Mouse (Mus musculus) midbrain, postnatal 0 days (tissue): Measurements from ENCODE around the gene Csnk1d. TPM values are rescaled to one million over a fixed set of nuclear protein-coding genes. Genes with fewer than 3 reads are reported as not detected.

Experiments
- ATAC-seq: fragments of 200-750 bp; cut with Nextera tagmentation; 2 replicates; pipeline ENCODE4 v1.8.0; 2017; ENCODE audit warnings: moderate number of reproducible peaks, mild to moderate bottlenecking, moderate TSS enrichment, moderate library complexity; ENCODE audit not compliant: low FRiP score
- DNase-seq: peaks from one replicate; pipeline ENCODE4 v3.0.0-alpha.2; 2015; ENCODE audit warnings: low spot score
- H3K27ac ChIP-seq: fragments of 300-500 bp; sonication (generic); 2 replicates; pipeline ENCODE4 v1.5.1; 2014; ENCODE audit warnings: low read depth, mild to moderate bottlenecking, low read length, mixed read lengths
- H3K27me3 ChIP-seq: fragments of 300-500 bp; sonication (generic); 2 replicates; pipeline ENCODE4 v1.6.1; 2014; ENCODE audit warnings: low read length, control low read depth, mixed read lengths; ENCODE audit not compliant: insufficient read depth
- H3K36me3 ChIP-seq: fragments of 300-500 bp; sonication (generic); 2 replicates; pipeline ENCODE4 v1.6.1; 2014; ENCODE audit warnings: low read length, control low read depth, mixed read lengths; ENCODE audit not compliant: insufficient read depth
- H3K4me1 ChIP-seq: fragments of 300-500 bp; sonication (generic); 2 replicates; pipeline ENCODE4 v1.6.1; 2014; ENCODE audit warnings: mild to moderate bottlenecking, control low read depth, antibody characterized with exemption, low read length, mixed read lengths; ENCODE audit not compliant: insufficient read depth
- H3K4me2 ChIP-seq: fragments of 300-500 bp; sonication (generic); 2 replicates; pipeline ENCODE4 v1.6.1; 2014; ENCODE audit warnings: low read depth, mild to moderate bottlenecking, low read length, mixed read lengths; ENCODE audit not compliant: poor library complexity, severe bottlenecking
- H3K4me3 ChIP-seq: fragments of 300-500 bp; sonication (generic); 2 replicates; pipeline ENCODE4 v1.5.1; 2014; ENCODE audit warnings: low read depth, mild to moderate bottlenecking, low read length, moderate library complexity
- H3K9ac ChIP-seq: fragments of 300-500 bp; sonication (generic); replicated peaks from 2 replicates; pipeline ENCODE4 v1.6.1; 2014; ENCODE audit warnings: mild to moderate bottlenecking, low read length, moderate library complexity, mixed read lengths; ENCODE audit not compliant: poor library complexity, severe bottlenecking
- H3K9me3 ChIP-seq: fragments of 300-500 bp; sonication (generic); 2 replicates; pipeline ENCODE4 v1.6.1; 2016; ENCODE audit warnings: low read length, control low read depth
- CTCF ChIP-seq: IDR thresholded peaks from 2 replicates; pipeline ENCODE4 v1.5.1; 2016; ENCODE audit warnings: antibody characterized with exemption, mild to moderate bottlenecking
- WGBS: fragments of 180-500 bp; shearing (Covaris S2); extraction: QIAGEN DNeasy Blood & Tissue Kit; methylation state at CpG from one replicate; pipeline ENCODE4 v1.1.7; 2014; 5-methylcytosine and 5-hydroxymethylcytosine counted together
- polyA plus RNA-seq: library from polyadenylated mRNA; unstranded; fragments of >200 nt; fragmentation: Nextera tagmentation; extraction: Ambion mirVana; gene quantifications from 2 replicates; pipeline ENCODE4 v1.2.1, GENCODE M21; 2015
- total RNA-seq: library from RNA; depleted of rRNA; stranded (reverse); fragments of >200 nt; gene quantifications from 2 replicates; pipeline ENCODE4 v1.2.3, GENCODE M21; 2014; rRNA removed

Csnk1d gene
- total and polyA plus RNA-seq, 2 experiments from 2014 or later = 115 to 116 TPM

DNA sequence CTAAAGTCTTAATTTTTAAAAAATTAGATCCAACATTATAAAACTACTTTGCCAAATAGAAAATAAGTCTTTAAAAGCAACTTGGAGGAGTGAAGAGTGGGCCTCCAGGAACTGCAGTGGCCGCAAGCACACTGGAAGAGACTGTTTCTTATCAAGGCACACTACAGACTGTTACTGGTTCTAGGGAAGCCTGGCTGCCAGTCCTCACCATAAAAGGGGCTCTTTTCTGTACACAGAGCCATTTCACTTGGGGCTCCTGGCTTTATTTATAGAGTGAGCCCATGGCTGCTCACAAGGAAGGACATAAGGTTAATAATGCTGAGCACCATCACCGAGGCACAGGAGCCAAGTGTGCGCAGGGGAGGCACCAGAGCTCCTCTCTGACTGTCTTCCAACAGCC lies 68.6 kb downstream of the Csnk1d start:
- Histone ChIP-seq H3K4me3 (no peak overlapping the region), H3K4me1 (no peaks in the 10 kb centered on the region), H3K27me3 (no peaks in the 10 kb centered on the region), H3K9me3 (no peaks in the 10 kb centered on the region), H3K9ac (no peak overlapping the region), H3K27ac (no peak overlapping the region), H3K4me2 (no peak overlapping the region), H3K36me3 (peaks cover 24% of the 10 kb centered on the region)
- 96% methylated on average over 3 of the region's 3 CpGs for WGBS
- DNase-seq (no peak), ATAC-seq (no peak)
- TF ChIP-seq CTCF = no peak

DNA sequence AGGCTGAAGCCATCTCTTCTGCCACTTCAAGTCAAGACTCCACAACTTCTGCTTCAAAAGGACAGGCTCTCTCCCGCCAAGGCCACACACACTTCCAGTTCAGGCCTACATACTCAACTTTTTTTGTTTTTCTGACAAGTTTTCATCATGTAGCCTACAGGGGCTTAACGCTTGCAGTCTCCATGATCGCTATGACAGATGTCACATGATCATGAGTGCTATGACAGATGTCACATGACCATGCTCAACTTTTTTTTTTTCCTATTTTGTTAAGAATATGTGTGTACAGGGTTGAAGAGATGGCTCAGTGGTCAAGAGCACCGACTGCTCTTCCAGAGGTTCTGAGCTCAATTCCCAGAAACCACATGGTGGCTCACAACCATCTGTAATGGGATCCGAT lies 73.4 kb downstream of the Csnk1d start:
- H3K27ac ChIP-seq = no peak overlapping the region
- H3K36me3 ChIP-seq = peaks cover 33% of the 10 kb centered on the region
- TF ChIP-seq CTCF = no peak
- no peak overlapping the region for H3K9ac ChIP-seq
- 97% methylated on average over 5 of the region's 5 CpGs for WGBS
- H3K4me2 ChIP-seq = no peak overlapping the region
- H3K27me3 ChIP-seq = no peaks in the 10 kb centered on the region
- ATAC-seq (no peak), DNase-seq (no peak)
- H3K4me3 ChIP-seq = no peak overlapping the region
- H3K9me3 ChIP-seq = no peaks in the 10 kb centered on the region
- H3K4me1 ChIP-seq = no peaks in the 10 kb centered on the region

DNA sequence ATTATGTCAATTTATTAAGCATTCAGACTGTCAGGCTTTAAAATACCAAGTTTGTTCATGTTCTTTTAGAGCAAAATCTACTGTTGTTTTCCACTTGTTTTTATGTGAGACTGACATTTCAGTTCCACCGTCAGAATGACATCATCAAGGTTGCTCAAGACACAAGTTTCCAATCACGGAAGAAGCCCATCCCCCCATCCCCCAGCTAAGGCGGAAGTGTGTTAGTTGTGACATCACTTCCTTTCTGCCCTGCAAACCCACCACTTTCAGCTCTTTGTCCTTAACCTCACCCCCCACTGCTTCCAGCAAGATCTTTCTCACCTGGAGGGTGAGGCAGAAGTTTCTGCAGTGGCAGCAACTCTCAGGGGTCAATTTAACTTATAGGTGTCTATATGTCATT lies 74.7 kb downstream of the Csnk1d start:
- H3K4me1 ChIP-seq = no peaks in the 10 kb centered on the region
- DNase-seq = no peak
- no peak overlapping the region for H3K4me3 ChIP-seq
- no peak overlapping the region for H3K27ac ChIP-seq
- H3K9me3 ChIP-seq = no peaks in the 10 kb centered on the region
- no peak overlapping the region for H3K4me2 ChIP-seq
- no peaks in the 10 kb centered on the region for H3K27me3 ChIP-seq
- peaks cover 30% of the 10 kb centered on the region for H3K36me3 ChIP-seq
- H3K9ac ChIP-seq = no peak overlapping the region
- TF ChIP-seq CTCF = no peak
- 82% methylated on average over 3 of the region's 3 CpGs for WGBS
- ATAC-seq = no peak

DNA sequence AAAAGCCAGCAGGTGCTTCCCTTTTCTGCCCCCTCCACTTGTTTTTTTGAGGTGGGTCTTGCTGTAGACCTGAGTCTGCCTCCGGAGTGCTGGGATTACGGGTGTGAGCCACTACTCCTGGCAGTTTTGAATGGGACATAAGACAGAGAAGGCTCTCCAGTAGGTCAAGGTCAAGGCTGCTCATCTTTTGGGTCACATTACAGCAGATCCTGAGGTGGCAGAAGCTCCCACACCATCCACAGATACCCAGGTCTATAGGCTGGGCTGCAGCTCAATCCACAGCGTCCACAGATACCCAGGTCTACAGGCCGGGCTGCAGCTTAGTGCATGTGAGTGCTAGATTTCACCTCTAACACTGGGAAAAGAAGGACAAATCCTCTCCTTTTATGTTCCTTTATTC lies 77.3 kb downstream of the Csnk1d start:
- no peak overlapping the region for H3K4me2 ChIP-seq
- H3K27ac ChIP-seq = no peak overlapping the region
- no peak for DNase-seq
- TF ChIP-seq CTCF = no peak
- H3K9me3 ChIP-seq = no peaks in the 10 kb centered on the region
- ATAC-seq = no peak
- H3K36me3 ChIP-seq = peaks cover 14% of the 10 kb centered on the region
- no peaks in the 10 kb centered on the region for H3K4me1 ChIP-seq
- H3K9ac ChIP-seq = no peak overlapping the region
- no peak overlapping the region for H3K4me3 ChIP-seq
- 99% methylated on average over 4 of the region's 4 CpGs for WGBS
- no peaks in the 10 kb centered on the region for H3K27me3 ChIP-seq

Other genes with a start within 250 kb of the Csnk1d start
- 0.93 and 1.0 TPM in 2 replicates for gene Hmga1b, start 228.5 kb downstream of the Csnk1d start, total RNA-seq
- 2.7 TPM in 2 replicates for gene Hmga1b, start 228.5 kb downstream of the Csnk1d start, polyA plus RNA-seq
- 86.5 and 106 TPM in 2 replicates for gene Rfng, start 207.1 kb downstream of the Csnk1d start, total RNA-seq
- 130 and 138 TPM in 2 replicates for gene Rfng, start 207.1 kb downstream of the Csnk1d start, polyA plus RNA-seq
- 252 and 262 TPM in 2 replicates for gene Gps1, start 207.1 kb downstream of the Csnk1d start, total RNA-seq
- 233 and 253 TPM in 2 replicates for gene Gps1, start 207.1 kb downstream of the Csnk1d start, polyA plus RNA-seq
- gene Dus1l, start 194.9 kb downstream of the Csnk1d start, total RNA-seq = 46.4 and 52.3 TPM in 2 replicates
- gene Dus1l, start 194.9 kb downstream of the Csnk1d start, polyA plus RNA-seq = 38.4 and 41.6 TPM in 2 replicates
- gene Fasn, start 166.8 kb downstream of the Csnk1d start, total RNA-seq = 469 and 488 TPM in 2 replicates
- 76.0 and 85.4 TPM in 2 replicates for gene Fasn, start 166.8 kb downstream of the Csnk1d start, polyA plus RNA-seq
- 6.2 and 7.2 TPM in 2 replicates for gene Ccdc57, start 58.5 kb downstream of the Csnk1d start, total RNA-seq
- gene Ccdc57, start 58.5 kb downstream of the Csnk1d start, polyA plus RNA-seq = 6.8 and 7.8 TPM in 2 replicates
- 14.6 and 20.2 TPM in 2 replicates for gene Slc16a3, start 42.9 kb downstream of the Csnk1d start, total RNA-seq
- 3.2 and 4.1 TPM in 2 replicates for gene Slc16a3, start 42.9 kb downstream of the Csnk1d start, polyA plus RNA-seq
- gene Cd7, start 48.1 kb upstream of the Csnk1d start, total RNA-seq = not detected in 2 replicates
- not detected in 2 replicates for gene Cd7, start 48.1 kb upstream of the Csnk1d start, polyA plus RNA-seq
- not detected in 2 replicates for gene Sectm1b, start 72.2 kb upstream of the Csnk1d start, total RNA-seq
- not detected in 2 replicates for gene Sectm1b, start 72.2 kb upstream of the Csnk1d start, polyA plus RNA-seq
- gene Sectm1a, start 89.9 kb upstream of the Csnk1d start, total RNA-seq = not detected in 2 replicates
- not detected in 2 replicates for gene Sectm1a, start 89.9 kb upstream of the Csnk1d start, polyA plus RNA-seq
- not detected in 2 replicates for gene Tex19.2, start 127.3 kb upstream of the Csnk1d start, total RNA-seq
- gene Tex19.2, start 127.3 kb upstream of the Csnk1d start, polyA plus RNA-seq = not detected in 2 replicates
- not detected in 2 replicates for gene Tex19.1, start 154.8 kb upstream of the Csnk1d start, total RNA-seq
- not detected in 2 replicates for gene Tex19.1, start 154.8 kb upstream of the Csnk1d start, polyA plus RNA-seq
- 0.33 and 0.66 TPM in 2 replicates for gene Uts2r, start 168.9 kb upstream of the Csnk1d start, total RNA-seq
- gene Uts2r, start 168.9 kb upstream of the Csnk1d start, polyA plus RNA-seq = 1.1 and 1.5 TPM in 2 replicates
- 85.2 and 87.4 TPM in 2 replicates for gene Hexdc, start 213.1 kb upstream of the Csnk1d start, total RNA-seq
- 37.4 and 38.1 TPM in 2 replicates for gene Hexdc, start 213.1 kb upstream of the Csnk1d start, polyA plus RNA-seq
- 8.9 and 12.0 TPM in 2 replicates for gene Ogfod3, start 213.4 kb upstream of the Csnk1d start, total RNA-seq
- gene Ogfod3, start 213.4 kb upstream of the Csnk1d start, polyA plus RNA-seq = 25.2 and 32.5 TPM in 2 replicates
- gene Cybc1, start 238.0 kb upstream of the Csnk1d start, total RNA-seq = 26.5 and 29.1 TPM in 2 replicates
- gene Cybc1, start 238.0 kb upstream of the Csnk1d start, polyA plus RNA-seq = 18.7 and 20.9 TPM in 2 replicates
- gene Narf, start 245.9 kb upstream of the Csnk1d start, total RNA-seq = 112 and 129 TPM in 2 replicates
- gene Narf, start 245.9 kb upstream of the Csnk1d start, polyA plus RNA-seq = 37.4 and 38.0 TPM in 2 replicates